Mouse (Mus musculus) forebrain, embryonic 10.5 days (tissue): ENCODE measurements around the gene Cyp39a1. TPM values are rescaled to one million over a fixed set of nuclear protein-coding genes. Genes with fewer than 3 reads are reported as not detected.
A peak's percentile ranks its signal among the peaks of the same experiment; 100 is the strongest.

ENCODE experiments used
- DNase-seq: peaks from one replicate; pipeline ENCODE4 v3.0.0-alpha.2; 2017; ENCODE audit warnings: low spot score; ENCODE audit errors: extremely low spot score
- H3K27ac ChIP-seq: fragments of 300-500 bp; sonication (generic); 2 replicates; pipeline ENCODE4 v1.5.1; 2016; ENCODE audit warnings: mild to moderate bottlenecking
- H3K27me3 ChIP-seq: fragments of 300-500 bp; sonication (generic); 2 replicates; pipeline ENCODE4 v1.6.1; 2016; ENCODE audit warnings: mild to moderate bottlenecking; ENCODE audit not compliant: poor library complexity, severe bottlenecking
- H3K36me3 ChIP-seq: fragments of 300-500 bp; sonication (generic); replicated peaks from 2 replicates; pipeline ENCODE4 v1.6.1; 2016; ENCODE audit warnings: mild to moderate bottlenecking, moderate library complexity
- H3K4me1 ChIP-seq: fragments of 300-500 bp; sonication (generic); 2 replicates; pipeline ENCODE4 v1.6.1; 2016
- H3K4me3 ChIP-seq: fragments of 300-500 bp; sonication (generic); 2 replicates; pipeline ENCODE4 v1.5.1; 2016; ENCODE audit warnings: mild to moderate bottlenecking, moderate library complexity
- H3K9me3 ChIP-seq: fragments of 300-500 bp; sonication (generic); 2 replicates; pipeline ENCODE4 v1.6.1; 2016; ENCODE audit warnings: mild to moderate bottlenecking, moderate library complexity
- WGBS: fragments of 180-500 bp; shearing (Covaris S2); methylation state at CpG from one replicate; pipeline ENCODE4 v1.1.7; 2016; 5-methylcytosine and 5-hydroxymethylcytosine counted together
- polyA plus RNA-seq: library from polyadenylated mRNA; unstranded; fragments of >200 nt; fragmentation: Nextera tagmentation; extraction: Ambion mirVana; gene quantifications from 2 replicates; pipeline ENCODE4 v1.2.1, GENCODE M21; 2016

Cyp39a1 gene
- polyA plus RNA-seq = 34.6 and 36.3 TPM in 2 replicates

- H3K27me3 ChIP-seq = no peaks in the 10 kb centered on the region
- H3K4me3 ChIP-seq = peak within 1 kb of the TSS; percentile 88
- DNase-seq = no peak
- peaks cover 40% of the 10 kb centered on the region for H3K4me1 ChIP-seq
- H3K27ac ChIP-seq = peak within 1 kb of the TSS; percentile 87
- H3K9me3 ChIP-seq = no peaks in the 10 kb centered on the region
- WGBS = under 1% methylated on average over 17 of the region's 17 CpGs
- H3K36me3 ChIP-seq = peaks cover 17% of the 10 kb centered on the region
Observed at GRCm38 (mm10) chr17:43667290-43667843, at the start of gene Cyp39a1. Cyp39a1 (plus strand) TSS chr17:43667425.

- no peak overlapping the region for H3K4me3 ChIP-seq
- no peak for DNase-seq
- WGBS = 94% methylated on average over 9 of the region's 9 CpGs
- H3K9me3 ChIP-seq = no peaks in the 10 kb centered on the region
- H3K4me1 ChIP-seq = no peaks in the 10 kb centered on the region
- H3K27me3 ChIP-seq = no peaks in the 10 kb centered on the region
- H3K36me3 ChIP-seq = no peaks in the 10 kb centered on the region
- no peak overlapping the region for H3K27ac ChIP-seq
Observed at GRCm38 (mm10) chr17:43619156-43619555, 48.1 kb upstream of the Cyp39a1 start.

- Histone ChIP-seq H3K27ac (no peak overlapping the region), H3K9me3 (peaks cover under 1% of the 10 kb centered on the region; the same call in 1 of the 2 replicates), H3K36me3 (no peaks in the 10 kb centered on the region), H3K4me3 (no peak overlapping the region), H3K27me3 (peaks cover 2% of the 10 kb centered on the region), H3K4me1 (no peaks in the 10 kb centered on the region)
- DNase-seq = no peak
- 95% methylated on average over 10 of the region's 10 CpGs for WGBS
Observed at GRCm38 (mm10) chr17:43622076-43622475, 45.1 kb upstream of the Cyp39a1 start.

GRCm38 (mm10) chr17:43628246-43628645, 39.0 kb upstream of the Cyp39a1 start:
- peak; percentile 12 for DNase-seq
- H3K9me3 ChIP-seq = peaks cover 6% of the 10 kb centered on the region
- H3K27ac ChIP-seq = no peak overlapping the region
- H3K4me3 ChIP-seq = no peak overlapping the region
- H3K27me3 ChIP-seq = peaks cover 51% of the 10 kb centered on the region
- no peaks in the 10 kb centered on the region for H3K36me3 ChIP-seq
- peaks cover 14% of the 10 kb centered on the region for H3K4me1 ChIP-seq
- WGBS = 90% methylated on average over 10 of the region's 10 CpGs

GRCm38 (mm10) chr17:43629026-43629495, 38.2 kb upstream of the Cyp39a1 start:
- H3K4me1 ChIP-seq = peaks cover 14% of the 10 kb centered on the region
- H3K36me3 ChIP-seq = no peaks in the 10 kb centered on the region
- no peak for DNase-seq
- WGBS = 19% methylated on average over 24 of the region's 24 CpGs
- peaks cover 6% of the 10 kb centered on the region for H3K9me3 ChIP-seq
- H3K27me3 ChIP-seq = peaks cover 51% of the 10 kb centered on the region
- H3K27ac ChIP-seq = no peak overlapping the region
- peak overlapping the region; percentile 57 for H3K4me3 ChIP-seq

GRCm38 (mm10) chr17:43629496-43630426, 37.5 kb upstream of the Cyp39a1 start, which contains the start of gene Tdrd6:
Tdrd6 (minus strand) TSS chr17:43630299.
- WGBS = 4% methylated on average over 83 of the region's 83 CpGs

GRCm38 (mm10) chr17:43630427-43630760, 36.8 kb upstream of the Cyp39a1 start:
- H3K4me1 ChIP-seq = peaks cover 14% of the 10 kb centered on the region
- peaks cover 6% of the 10 kb centered on the region for H3K9me3 ChIP-seq
- WGBS = 45% methylated on average over 13 of the region's 13 CpGs
- no peak for DNase-seq
- no peaks in the 10 kb centered on the region for H3K36me3 ChIP-seq
- H3K27me3 ChIP-seq = peaks cover 51% of the 10 kb centered on the region
- 0 out of 2 replicates have a peak overlapping the region, but pooled peaks have one; percentile 58 for H3K27ac ChIP-seq
- H3K4me3 ChIP-seq = peak overlapping the region; percentile 57

More at GRCm38 (mm10) chr17:43629496-43630426, 37.5 kb upstream of the Cyp39a1 start, which contains the start of gene Tdrd6:
- Histone ChIP-seq H3K4me3 (peak within 1 kb of the TSS; percentile 57), H3K9me3 (peaks cover 6% of the 10 kb centered on the region), H3K36me3 (no peaks in the 10 kb centered on the region), H3K27ac (peak within 1 kb of the TSS; percentile 58), H3K27me3 (peaks cover 51% of the 10 kb centered on the region), H3K4me1 (peaks cover 14% of the 10 kb centered on the region)
- DNase-seq = peak; percentile 38

GRCm38 (mm10) chr17:43637146-43637545, 30.1 kb upstream of the Cyp39a1 start:
- Histone ChIP-seq H3K27me3 (no peaks in the 10 kb centered on the region), H3K4me1 (no peaks in the 10 kb centered on the region), H3K9me3 (peaks cover 3% of the 10 kb centered on the region; the same call in 1 of the 2 replicates), H3K4me3 (no peak overlapping the region), H3K27ac (no peak overlapping the region), H3K36me3 (peaks cover 13% of the 10 kb centered on the region)
- 94% methylated on average over 4 of the region's 4 CpGs for WGBS
- no peak for DNase-seq

- Histone ChIP-seq H3K27ac (no peak overlapping the region), H3K4me3 (no peak overlapping the region), H3K9me3 (peaks cover 3% of the 10 kb centered on the region; the same call in 1 of the 2 replicates), H3K4me1 (no peaks in the 10 kb centered on the region), H3K36me3 (peaks cover 47% of the 10 kb centered on the region), H3K27me3 (no peaks in the 10 kb centered on the region)
- no peak for DNase-seq
- 80% methylated on average over 1 of the region's 1 CpGs for WGBS
Observed at GRCm38 (mm10) chr17:43640825-43641224, 26.4 kb upstream of the Cyp39a1 start.

- Histone ChIP-seq H3K27ac (no peak overlapping the region), H3K27me3 (no peaks in the 10 kb centered on the region), H3K36me3 (peaks cover 67% of the 10 kb centered on the region), H3K9me3 (peaks cover 3% of the 10 kb centered on the region; the same call in 1 of the 2 replicates), H3K4me3 (no peak overlapping the region), H3K4me1 (no peaks in the 10 kb centered on the region)
- no peak for DNase-seq
- whole genome bisulfite sequencing = 87% methylated on average over 7 of the region's 7 CpGs
Observed at GRCm38 (mm10) chr17:43643191-43643590, 24.0 kb upstream of the Cyp39a1 start.

GRCm38 (mm10) chr17:43644375-43644774, 22.9 kb upstream of the Cyp39a1 start:
- Histone ChIP-seq H3K4me1 (no peaks in the 10 kb centered on the region), H3K9me3 (peaks cover 3% of the 10 kb centered on the region; the same call in 1 of the 2 replicates), H3K36me3 (peaks cover 79% of the 10 kb centered on the region), H3K27ac (no peak overlapping the region), H3K27me3 (no peaks in the 10 kb centered on the region), H3K4me3 (no peak overlapping the region)
- DNase-seq = no peak
- WGBS = 85% methylated on average over 7 of the region's 7 CpGs

GRCm38 (mm10) chr17:43645136-43645535, 22.1 kb upstream of the Cyp39a1 start:
- Histone ChIP-seq H3K9me3 (peaks cover 3% of the 10 kb centered on the region; the same call in 1 of the 2 replicates), H3K4me1 (no peaks in the 10 kb centered on the region), H3K4me3 (no peak overlapping the region), H3K27ac (no peak overlapping the region), H3K36me3 (peaks cover 83% of the 10 kb centered on the region), H3K27me3 (no peaks in the 10 kb centered on the region)
- no peak for DNase-seq
- 96% methylated on average over 3 of the region's 3 CpGs for WGBS
